ENCODE assay signal across 10 mouse cellular contexts in genomic region chr5:112077840-112078600, GRCm38 (mm10).
DNase-seq lines count a peak whose midpoint lies in the region; ATAC-seq and TF ChIP-seq lines count a peak whose summit lies in the region.
"Had no signal": no experiment of that assay in that cellular context is flagged by ENCODE, and none has a peak within 500 bp of the region (broad histone marks: within the 10 kb centered on the region; RNA-seq: fewer than 3 reads in every experiment).

No protein-coding gene starts in this region.

- H3K4me2 ChIP-seq in forebrain, embryonic 16.5 days (ENCODE audit: low read length), result no peak overlapping the region
- H3K4me2 ChIP-seq in midbrain, embryonic 11.5 days, result no peak overlapping the region
- H3K4me2 ChIP-seq in midbrain, embryonic 13.5 days (replicated peaks), result no peak overlapping the region
- H3K4me2 ChIP-seq in forebrain, postnatal 0 days (ENCODE audit: low read depth), result no peak overlapping the region
- no peak overlapping the region for H3K4me2 ChIP-seq in liver, embryonic 14.5 days (ENCODE audit: low read depth)

- no peak overlapping the region for H3K9ac ChIP-seq in forebrain, embryonic 16.5 days (replicated peaks; ENCODE audit: low read depth, low read length)
- no peak overlapping the region for H3K9ac ChIP-seq in midbrain, embryonic 11.5 days (ENCODE audit: low read length)
- no peak overlapping the region for H3K9ac ChIP-seq in midbrain, embryonic 13.5 days (replicated peaks)
- no peak overlapping the region for H3K9ac ChIP-seq in forebrain, postnatal 0 days
- H3K9ac ChIP-seq in liver, embryonic 14.5 days (replicated peaks), result no peak overlapping the region

- peaks cover 18% of the 10 kb centered on the region; the same call in 1 of the 2 replicates for H3K27me3 ChIP-seq in forebrain, embryonic 10.5 days (ENCODE audit: poor library complexity, severe bottlenecking)
- H3K27me3 ChIP-seq in forebrain, embryonic 16.5 days (replicated peaks; ENCODE audit: control insufficient read depth, insufficient read depth, low read length), result no peaks in the 10 kb centered on the region
- no peaks in the 10 kb centered on the region for H3K27me3 ChIP-seq in midbrain, embryonic 11.5 days (ENCODE audit: control insufficient read depth, insufficient read depth, low read length)
- H3K27me3 ChIP-seq in midbrain, embryonic 13.5 days, result no peaks in the 10 kb centered on the region
- H3K27me3 ChIP-seq in forebrain, postnatal 0 days (ENCODE audit: insufficient read depth, low read length), result no peaks in the 10 kb centered on the region
- H3K27me3 ChIP-seq in liver, embryonic 14.5 days (ENCODE audit: control insufficient read depth, insufficient read depth, low read length), result no peaks in the 10 kb centered on the region
- H3K27me3 ChIP-seq in testis, adult 2 months (ENCODE audit: control insufficient read depth, insufficient read depth, low read length), result no peaks in the 10 kb centered on the region

- WGBS in forebrain, embryonic 10.5 days, result 84% methylated on average over 19 of the region's 19 CpGs
- 70% methylated on average over 19 of the region's 19 CpGs for WGBS in forebrain, embryonic 16.5 days
- WGBS in midbrain, embryonic 11.5 days, result 84% methylated on average over 19 of the region's 19 CpGs
- 85% methylated on average over 19 of the region's 19 CpGs for WGBS in midbrain, embryonic 13.5 days
- WGBS in forebrain, postnatal 0 days, result 68% methylated on average over 19 of the region's 19 CpGs
- 68% methylated on average over 19 of the region's 19 CpGs for WGBS in liver, embryonic 14.5 days (ENCODE audit: insufficient replicate concordance)

- H3K36me3 ChIP-seq in forebrain, embryonic 10.5 days (replicated peaks), result no peaks in the 10 kb centered on the region
- H3K36me3 ChIP-seq in forebrain, embryonic 16.5 days (ENCODE audit: control insufficient read depth, insufficient read depth), result no peaks in the 10 kb centered on the region
- H3K36me3 ChIP-seq in midbrain, embryonic 11.5 days (ENCODE audit: control insufficient read depth, insufficient read depth, low read length), result no peaks in the 10 kb centered on the region
- H3K36me3 ChIP-seq in midbrain, embryonic 13.5 days, result no peaks in the 10 kb centered on the region
- no peaks in the 10 kb centered on the region for H3K36me3 ChIP-seq in forebrain, postnatal 0 days (ENCODE audit: insufficient read depth)
- H3K36me3 ChIP-seq in liver, embryonic 14.5 days (replicated peaks; ENCODE audit: control insufficient read depth, insufficient read depth, low read depth), result no peaks in the 10 kb centered on the region
- H3K36me3 ChIP-seq in testis, adult 2 months (ENCODE audit: control insufficient read depth, insufficient read depth, low read length), result no peaks in the 10 kb centered on the region

- peak; percentile 61 for DNase-seq in forebrain, embryonic 10.5 days (ENCODE audit: extremely low spot score, low spot score)
- peak; percentile 89 for DNase-seq in midbrain, embryonic 11.5 days (ENCODE audit: low spot score, missing footprints)
- DNase-seq in forebrain, postnatal 0 days, result peak; percentile 75
- DNase-seq in liver, embryonic 14.5 days (ENCODE audit: low read depth in 3 of 3, low spot score in 3 of 3), result no peak

- no peak; the same call in 1 of the 2 replicates for ATAC-seq in forebrain, embryonic 16.5 days
- ATAC-seq in midbrain, embryonic 11.5 days (ENCODE audit: low FRiP score), result no peak
- ATAC-seq in midbrain, embryonic 13.5 days, result no peak
- peak; percentile 56; the same call in 1 of the 2 replicates for ATAC-seq in forebrain, postnatal 0 days
- no peak for ATAC-seq in liver, embryonic 14.5 days (ENCODE audit: insufficient read depth)
- no peak for ATAC-seq in monocyte, adult 5-6 weeks (replicated peaks; ENCODE audit: insufficient number of reproducible peaks, low FRiP score, low TSS enrichment, poor library complexity, severe bottlenecking)
- ATAC-seq: Patski had no signal

- peaks cover 13% of the 10 kb centered on the region for H3K4me1 ChIP-seq in forebrain, embryonic 10.5 days
- H3K4me1 ChIP-seq in forebrain, embryonic 16.5 days (replicated peaks; ENCODE audit: control insufficient read depth, insufficient read depth, low read length), result peaks cover 23% of the 10 kb centered on the region
- no peaks in the 10 kb centered on the region for H3K4me1 ChIP-seq in midbrain, embryonic 11.5 days (ENCODE audit: control insufficient read depth, insufficient read depth, low read length)
- peaks cover 8% of the 10 kb centered on the region for H3K4me1 ChIP-seq in midbrain, embryonic 13.5 days (replicated peaks)
- no peaks in the 10 kb centered on the region for H3K4me1 ChIP-seq in forebrain, postnatal 0 days (ENCODE audit: insufficient read depth)
- H3K4me1 ChIP-seq in liver, embryonic 14.5 days (replicated peaks; ENCODE audit: control insufficient read depth in 2 of 2, insufficient read depth in 2 of 2, low read length in 1 of 2), result no peaks in the 10 kb centered on the region
- peaks cover 3% of the 10 kb centered on the region; the same call in 1 of the 2 replicates for H3K4me1 ChIP-seq in testis, adult 2 months (ENCODE audit: control insufficient read depth, insufficient read depth, low read length)
- H3K4me1 ChIP-seq: megakaryocyte, embryonic 14.5 days had no signal

- TF ChIP-seq CTCF in forebrain, postnatal 0 days (IDR thresholded peaks at IDR 0.05; ENCODE audit: low read depth), result peak; percentile 60
- TF ChIP-seq CTCF in liver, embryonic 14.5 days (IDR thresholded peaks at IDR 0.05; ENCODE audit: low read depth), result peak; percentile 28
- peak; percentile 76 for TF ChIP-seq CTCF in testis, adult 2 months (IDR thresholded peaks at IDR 0.05; ENCODE audit: control insufficient read depth, insufficient read depth, insufficient replicate concordance, low read depth, low read length)

- 0 out of 2 replicates have a peak overlapping the region, but pooled peaks have one; percentile 13 for H3K27ac ChIP-seq in forebrain, embryonic 10.5 days
- H3K27ac ChIP-seq in forebrain, embryonic 16.5 days (ENCODE audit: low read length), result no peak overlapping the region
- H3K27ac ChIP-seq in midbrain, embryonic 11.5 days (ENCODE audit: low read depth, low read length), result no peak overlapping the region
- no peak overlapping the region for H3K27ac ChIP-seq in midbrain, embryonic 13.5 days
- H3K27ac ChIP-seq in forebrain, postnatal 0 days (ENCODE audit: low read depth, low read length), result no peak overlapping the region
- no peak overlapping the region for H3K27ac ChIP-seq in liver, embryonic 14.5 days
- H3K27ac ChIP-seq in testis, adult 2 months (ENCODE audit: control insufficient read depth, insufficient read depth, low read depth, low read length), result no peak overlapping the region

- no peak for TF ChIP-seq POLR2A in testis, adult 2 months (IDR thresholded peaks at IDR 0.05; ENCODE audit: control insufficient read depth, low read depth, low read length)

- no peak for TF ChIP-seq EP300 in liver, embryonic 14.5 days (IDR thresholded peaks at IDR 0.05; ENCODE audit: low read depth)

- peaks cover 5% of the 10 kb centered on the region; the same call in 1 of the 2 replicates for H3K9me3 ChIP-seq in forebrain, embryonic 10.5 days
- 0 out of 2 replicates have a peak, but pooled peaks cover 4% of the 10 kb centered on the region for H3K9me3 ChIP-seq in forebrain, embryonic 16.5 days (ENCODE audit: control insufficient read depth, low read length)
- H3K9me3 ChIP-seq in midbrain, embryonic 11.5 days (ENCODE audit: control insufficient read depth, low read length), result no peaks in the 10 kb centered on the region
- no peaks in the 10 kb centered on the region for H3K9me3 ChIP-seq in midbrain, embryonic 13.5 days
- no peaks in the 10 kb centered on the region for H3K9me3 ChIP-seq in forebrain, postnatal 0 days (ENCODE audit: low read length)
- no peaks in the 10 kb centered on the region for H3K9me3 ChIP-seq in liver, embryonic 14.5 days (ENCODE audit: control insufficient read depth, low read length)

- no peak overlapping the region for H3K4me3 ChIP-seq in forebrain, embryonic 10.5 days
- H3K4me3 ChIP-seq in forebrain, embryonic 16.5 days (replicated peaks; ENCODE audit: low read length), result no peak overlapping the region
- H3K4me3 ChIP-seq in midbrain, embryonic 11.5 days (ENCODE audit: low read depth, low read length), result no peak overlapping the region
- no peak overlapping the region for H3K4me3 ChIP-seq in midbrain, embryonic 13.5 days (replicated peaks)
- no peak overlapping the region for H3K4me3 ChIP-seq in forebrain, postnatal 0 days (ENCODE audit: low read depth, low read length)
- H3K4me3 ChIP-seq in liver, embryonic 14.5 days (ENCODE audit: insufficient read depth in 1 of 2, low read depth in 2 of 2, low read length in 2 of 2), result no peak overlapping the region
- H3K4me3 ChIP-seq in testis, adult 2 months (ENCODE audit: control insufficient read depth, low read depth, low read length), result no peak overlapping the region; the same call in 1 of the 2 replicates
- H3K4me3 ChIP-seq: megakaryocyte, embryonic 14.5 days had no signal

Comparison
In these comparisons a context has a peak if more than half of its experiments do, and no peak if none do; other contexts are left out.
1. DNase-seq: peak in forebrain, embryonic 10.5 days (single experiment), midbrain, embryonic 11.5 days (single experiment) and forebrain, postnatal 0 days (single experiment); none in liver, embryonic 14.5 days (0 of 3).
2. Peak in every context shown above with its lines, with median percentiles within 50 percentile points of each other: CTCF ChIP-seq.